Comparison of ENCODE assay signal across 9 mouse cellular contexts in the genomic region with DNA sequence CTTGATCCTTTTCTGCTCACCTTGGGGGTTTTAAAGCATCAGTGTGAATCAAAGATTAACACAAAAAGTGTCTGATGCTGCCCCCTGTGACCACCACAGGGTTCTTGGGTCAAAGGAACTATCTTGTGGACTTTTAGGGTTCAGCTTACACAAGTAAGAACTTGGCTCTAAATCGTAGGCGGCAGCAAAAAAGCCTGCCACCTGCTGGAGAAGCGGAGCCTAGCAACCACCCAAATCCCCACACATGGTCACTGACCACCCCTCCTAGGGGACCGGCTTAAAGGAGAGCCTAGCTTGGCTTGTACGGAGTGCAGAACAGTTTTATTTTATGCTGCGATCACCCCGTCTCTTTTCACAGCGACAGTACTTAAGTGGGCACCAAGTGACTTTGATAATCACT. TPM values are rescaled to one million over a fixed set of nuclear protein-coding genes. Genes with fewer than 3 reads are reported as not detected.
DNase-seq lines count a peak whose midpoint lies in the region; ATAC-seq and TF ChIP-seq lines count a peak whose summit lies in the region.
"Had no signal": no experiment of that assay in that cellular context is flagged by ENCODE, and none has a peak within 500 bp of the region (broad histone marks: within the 10 kb centered on the region; RNA-seq: fewer than 3 reads in every experiment).

No protein-coding gene starts in this region.

- H3K36me3 ChIP-seq in midbrain, embryonic 11.5 days (ENCODE audit: control insufficient read depth, insufficient read depth, low read length), result no peaks in the 10 kb centered on the region
- H3K36me3 ChIP-seq in midbrain, embryonic 15.5 days (replicated peaks), result no peaks in the 10 kb centered on the region

- H3K9me3 ChIP-seq in midbrain, embryonic 11.5 days (ENCODE audit: control insufficient read depth, low read length), result no peaks in the 10 kb centered on the region
- no peaks in the 10 kb centered on the region for H3K9me3 ChIP-seq in midbrain, embryonic 15.5 days

- no peaks in the 10 kb centered on the region for H3K4me1 ChIP-seq in midbrain, embryonic 11.5 days (ENCODE audit: control insufficient read depth, insufficient read depth, low read length)
- H3K4me1 ChIP-seq in midbrain, embryonic 15.5 days, result no peaks in the 10 kb centered on the region
- H3K4me1 ChIP-seq in cortical plate, adult 2 months (ENCODE audit: control insufficient read depth, insufficient read depth, low read length), result no peaks in the 10 kb centered on the region

- H3K9ac ChIP-seq in midbrain, embryonic 11.5 days (ENCODE audit: low read length), result no peak overlapping the region
- H3K9ac ChIP-seq in midbrain, embryonic 15.5 days, result no peak overlapping the region

- peak; percentile 24; the same call in 1 of the 2 replicates for ATAC-seq in midbrain, embryonic 11.5 days (ENCODE audit: low FRiP score)
- ATAC-seq in midbrain, embryonic 15.5 days (replicated peaks), result no peak
- ATAC-seq in erythroid progenitor cell, adult 5-6 weeks (replicated peaks; ENCODE audit: low FRiP score, poor library complexity, severe bottlenecking), result no peak

- H3K4me3 ChIP-seq in midbrain, embryonic 11.5 days (ENCODE audit: low read depth, low read length), result no peak overlapping the region
- no peak overlapping the region for H3K4me3 ChIP-seq in midbrain, embryonic 15.5 days
- H3K4me3 ChIP-seq in cortical plate, adult 2 months (ENCODE audit: insufficient read depth, low read length), result no peak overlapping the region

- H3K27ac ChIP-seq in midbrain, embryonic 11.5 days (ENCODE audit: low read depth, low read length), result no peak overlapping the region
- H3K27ac ChIP-seq in midbrain, embryonic 15.5 days, result no peak overlapping the region
- H3K27ac ChIP-seq in cortical plate, adult 2 months (ENCODE audit: insufficient read depth, low read length), result no peak overlapping the region

- TF ChIP-seq POLR2A in cortical plate, adult 2 months (IDR thresholded peaks at IDR 0.05; ENCODE audit: extremely low read depth, insufficient read depth, low read length), result no peak

- 58% methylated on average over 8 of the region's 8 CpGs for whole genome bisulfite sequencing in midbrain, embryonic 11.5 days
- 50% methylated on average over 8 of the region's 8 CpGs for WGBS in midbrain, embryonic 15.5 days

- peak; percentile 36; the same call in 1 of the 2 replicates for TF ChIP-seq CTCF in cortical plate, adult 2 months (IDR thresholded peaks at IDR 0.05; ENCODE audit: extremely low read depth, insufficient read depth, low read length)

- H3K27me3 ChIP-seq in midbrain, embryonic 11.5 days (ENCODE audit: control insufficient read depth, insufficient read depth, low read length), result no peaks in the 10 kb centered on the region
- no peaks in the 10 kb centered on the region for H3K27me3 ChIP-seq in midbrain, embryonic 15.5 days (replicated peaks)

- peak; percentile 69 for DNase-seq in embryo, embryonic 10.5 days (ENCODE audit: low spot score)
- no peak for DNase-seq in embryo, embryonic 10 days (ENCODE audit: low spot score)
- peak; percentile 96 for DNase-seq in midbrain, embryonic 11.5 days (ENCODE audit: low spot score, missing footprints)
- DNase-seq in lung, postnatal 10 days, result peak; percentile 63
- peak; percentile 54 for DNase-seq in testis, postnatal 10 days (ENCODE audit: low spot score)

- H3K4me2 ChIP-seq in midbrain, embryonic 11.5 days, result no peak overlapping the region
- H3K4me2 ChIP-seq in midbrain, embryonic 15.5 days, result no peak overlapping the region

RNA-seq across cellular contexts. Expression of gene Egf, which starts 10.3 kb away (rescaled TPM):
- polyA plus RNA-seq in midbrain, embryonic 11.5 days (2014; fragmentation: Nextera tagmentation; extraction: Ambion mirVana), result 1.1 TPM in 2 replicates
- 2.2 and 3.2 TPM in 2 replicates for polyA plus RNA-seq in midbrain, embryonic 15.5 days (2015; fragmentation: Nextera tagmentation; extraction: Ambion mirVana)
- polyA plus RNA-seq in cortical plate, adult 2 months (2012; rRNA removed), result 3.5 and 4.2 TPM in 2 replicates
- 0.42 TPM in 1 of 2 replicates, not detected in the other for total RNA-seq in erythroid progenitor cell, adult 5-6 weeks (2015; ENCODE audit: low replicate concordance)
- total RNA-seq in erythroid progenitor cell, adult 5-6 weeks (2017; ENCODE audit: low replicate concordance), result 2.4 and 4.0 TPM in 2 replicates

RNA-seq across cellular contexts. Expression of gene Lrit3, which starts 59.0 kb away (rescaled TPM):
- polyA plus RNA-seq in midbrain, embryonic 11.5 days (2014; fragmentation: Nextera tagmentation; extraction: Ambion mirVana), result not detected in 2 replicates
- not detected in 2 replicates for polyA plus RNA-seq in midbrain, embryonic 15.5 days (2015; fragmentation: Nextera tagmentation; extraction: Ambion mirVana)
- 0.10 and 0.11 TPM in 2 replicates for polyA plus RNA-seq in cortical plate, adult 2 months (2012; rRNA removed)
- total RNA-seq in erythroid progenitor cell, adult 5-6 weeks (2015; ENCODE audit: low replicate concordance), result not detected in 2 replicates
- not detected in 2 replicates for total RNA-seq in erythroid progenitor cell, adult 5-6 weeks (2017; ENCODE audit: low replicate concordance)
- total RNA-seq: neutrophil, adult 5-6 weeks had no signal
